Mouse (Mus musculus) cerebellum, postnatal 10 days (tissue): ENCODE measurements around the gene Ntrk3.

Experiments
- DNase-seq, 2 experiments: peaks; one replicate each; pipeline ENCODE4 v3.0.0; 2021; ENCODE audit warnings: mixed read lengths in 2 of 2

Ntrk3 gene

GRCm38 (mm10) chr7:78328301-78328700, 409.5 kb downstream of the Ntrk3 start:
- DNase-seq: no peak

GRCm38 (mm10) chr7:78326185-78326584, 411.6 kb downstream of the Ntrk3 start:
- DNase-seq: no peak

GRCm38 (mm10) chr7:78318640-78319039, 419.2 kb downstream of the Ntrk3 start:
- DNase-seq: no peak

- DNase-seq: no peak
Measured at GRCm38 (mm10) chr7:78305770-78306169, 432.0 kb downstream of the Ntrk3 start.

- no peak for DNase-seq
Measured at GRCm38 (mm10) chr7:78305029-78305428, 432.8 kb downstream of the Ntrk3 start.

- DNase-seq: no peak
Measured at GRCm38 (mm10) chr7:78297290-78297689, 440.5 kb downstream of the Ntrk3 start.

GRCm38 (mm10) chr7:78294322-78294721, 443.5 kb downstream of the Ntrk3 start:
- DNase-seq: peak in 1 of 2 experiments; percentile 19

GRCm38 (mm10) chr7:78290186-78290585, 447.6 kb downstream of the Ntrk3 start:
- peak in 1 of 2 experiments; percentile 13 for DNase-seq

- DNase-seq: peak in 1 of 2 experiments; percentile 35
Measured at GRCm38 (mm10) chr7:78286516-78287238, 451.1 kb downstream of the Ntrk3 start.

GRCm38 (mm10) chr7:78269506-78270250, 468.1 kb downstream of the Ntrk3 start:
- no peak for DNase-seq

GRCm38 (mm10) chr7:78267461-78268007, 470.3 kb downstream of the Ntrk3 start:
- DNase-seq: peak; percentile 69 to 72

GRCm38 (mm10) chr7:78264432-78265002, 473.3 kb downstream of the Ntrk3 start:
- peak; percentile 46 to 57 for DNase-seq

- no peak for DNase-seq
Measured at GRCm38 (mm10) chr7:78261420-78262125, 476.2 kb downstream of the Ntrk3 start.

- DNase-seq: no peak
Measured at GRCm38 (mm10) chr7:78258151-78258550, 479.7 kb downstream of the Ntrk3 start.

GRCm38 (mm10) chr7:78253777-78254385, 483.9 kb downstream of the Ntrk3 start:
- DNase-seq: peak in 1 of 2 experiments; percentile 28

GRCm38 (mm10) chr7:78248119-78248642, 489.6 kb downstream of the Ntrk3 start:
- no peak for DNase-seq

- DNase-seq: no peak
Measured at GRCm38 (mm10) chr7:78239012-78239411, 498.8 kb downstream of the Ntrk3 start.

- DNase-seq: no peak
Measured at GRCm38 (mm10) chr7:78221668-78222067, 516.1 kb downstream of the Ntrk3 start.

- no peak for DNase-seq
Measured at GRCm38 (mm10) chr7:78220949-78221348, 516.9 kb downstream of the Ntrk3 start.

GRCm38 (mm10) chr7:78190931-78191653, 546.7 kb downstream of the Ntrk3 start:
- DNase-seq: peak; percentile 71 to 76

GRCm38 (mm10) chr7:78185578-78185977, 552.2 kb downstream of the Ntrk3 start:
- DNase-seq: no peak
